Mouse (Mus musculus) brown adipose tissue, adult 24 weeks (tissue): ENCODE results near the gene Hid1. TPM values are rescaled to one million over a fixed set of nuclear protein-coding genes. Genes with fewer than 3 reads are reported as not detected.
A peak's percentile ranks its signal among the peaks of the same experiment; 100 is the strongest.
"Not testable (repeated sequence)": the region's sequence is repeated elsewhere in the genome, so short reads cannot be mapped to it uniquely, and the experiment has no call there.

Experiments
- H3K27ac ChIP-seq: fragments of 200-500 bp; replicated peaks from 2 replicates; pipeline ENCODE4 v1.5.1; 2012; ENCODE audit warnings: low read depth, mild to moderate bottlenecking, low read length
- H3K4me1 ChIP-seq: fragments of 200-500 bp; 2 replicates; pipeline ENCODE4 v1.6.1; 2012; ENCODE audit warnings: low read length, mixed read lengths; ENCODE audit not compliant: control insufficient read depth, insufficient read depth, insufficient read length
- H3K4me3 ChIP-seq: fragments of 200-500 bp; 2 replicates; pipeline ENCODE4 v1.5.1; 2012; ENCODE audit warnings: low read depth, mild to moderate bottlenecking, low read length, moderate library complexity; ENCODE audit not compliant: insufficient read depth
- polyA plus RNA-seq: library from polyadenylated mRNA; stranded (reverse); fragments of >200 nt; gene quantifications from 2 replicates; pipeline ENCODE4 v1.2.4, GENCODE M21; 2012; ENCODE audit not compliant: missing spikeins, insufficient read depth, insufficient read length

Gene Hid1
- polyA plus RNA-seq, result 0.83 and 2.7 TPM in 2 replicates

DNA sequence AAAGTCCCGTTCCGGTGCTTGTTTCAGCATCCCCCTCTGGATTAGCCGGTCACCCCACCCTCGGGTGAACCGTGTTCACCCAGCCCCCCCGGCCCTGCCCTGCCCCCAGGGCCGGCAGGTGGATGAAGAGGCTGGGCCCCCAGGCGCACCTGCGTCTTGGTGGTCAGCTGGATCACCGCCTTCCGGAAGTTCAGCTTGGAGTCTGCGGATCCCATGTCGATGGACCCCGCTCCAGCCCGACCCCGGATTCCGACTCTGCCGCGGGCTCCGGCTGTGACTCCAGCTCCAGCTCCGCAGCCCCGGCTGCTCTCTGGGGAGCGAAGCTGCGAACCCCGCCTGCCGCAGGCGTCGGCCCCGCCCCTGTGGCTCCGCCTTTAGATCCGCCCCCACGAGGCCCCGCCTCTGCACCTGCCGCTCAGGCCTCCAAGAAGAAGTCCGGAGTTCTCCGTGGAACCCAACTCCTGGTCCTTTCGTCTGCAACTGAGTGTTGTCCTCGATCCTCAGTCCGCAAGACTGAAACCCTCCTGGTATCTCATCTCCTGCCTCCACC, at the start of gene Hid1:
Hid1 (minus strand) TSS at position 362 of the 550 bp plus-strand sequence.
- H3K4me3 ChIP-seq, result peak within 1 kb of the TSS; percentile 65
- H3K27ac ChIP-seq, result no peak within 1 kb of the TSS
- H3K4me1 ChIP-seq, result no peaks in the 10 kb centered on the region; the same call in 1 of the 2 replicates

DNA sequence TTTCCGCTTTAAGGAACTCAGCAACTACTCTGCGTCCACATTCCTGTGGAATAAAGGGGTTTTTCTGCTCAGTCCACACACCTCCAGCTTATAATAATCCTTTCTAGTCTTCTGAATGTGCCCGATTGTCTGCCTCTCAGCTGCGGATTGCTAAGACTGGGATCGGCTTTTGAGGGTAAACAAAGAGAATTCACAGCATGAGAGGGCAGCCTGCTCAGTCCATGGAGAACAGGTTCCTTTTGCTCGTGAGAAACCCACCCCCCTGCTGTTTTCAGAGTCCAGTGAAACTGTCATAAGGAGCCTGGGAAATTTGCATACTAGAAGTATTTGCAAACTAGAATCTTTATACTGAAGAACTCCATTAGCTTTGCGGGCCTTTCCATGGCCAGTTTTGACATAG, 42.0 kb upstream of the Hid1 start:
- H3K4me3 ChIP-seq, result no peak overlapping the region
- H3K27ac ChIP-seq, result no peak overlapping the region
- H3K4me1 ChIP-seq, result no peaks in the 10 kb centered on the region

DNA sequence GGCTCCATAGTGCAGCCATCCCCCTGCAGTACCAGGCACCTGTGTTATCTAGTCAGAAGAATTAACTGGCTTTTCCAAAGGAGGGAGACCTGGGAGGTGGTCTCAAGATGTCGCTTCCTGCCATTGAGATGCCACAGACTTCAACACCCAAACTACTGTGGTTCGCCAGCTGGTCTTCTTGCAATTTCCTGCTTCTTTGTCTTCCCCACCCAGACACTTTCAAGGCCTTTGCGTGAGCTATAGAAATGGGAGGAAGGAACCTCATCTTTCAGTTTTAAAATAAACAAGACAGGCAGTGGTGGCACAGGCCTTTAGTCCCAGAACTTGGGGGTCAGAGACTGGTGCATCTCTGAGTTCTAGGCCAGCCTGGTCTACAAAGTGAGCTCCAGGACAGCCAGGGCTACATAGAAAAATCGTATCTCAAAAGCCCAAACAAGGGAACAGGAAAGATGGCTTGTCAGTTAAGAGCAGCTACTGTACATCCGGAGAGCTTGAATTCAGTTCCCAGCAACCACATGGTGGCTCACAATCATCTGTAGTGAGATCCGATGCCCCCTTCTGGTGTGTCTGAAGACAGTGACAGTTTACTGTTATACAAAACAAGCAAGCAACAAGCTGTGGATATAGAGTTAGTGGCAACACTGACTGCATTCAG, 40.8 kb upstream of the Hid1 start:
- Histone ChIP-seq H3K4me1 (no peaks in the 10 kb centered on the region), H3K27ac (no peak overlapping the region), H3K4me3 (no peak overlapping the region)

DNA sequence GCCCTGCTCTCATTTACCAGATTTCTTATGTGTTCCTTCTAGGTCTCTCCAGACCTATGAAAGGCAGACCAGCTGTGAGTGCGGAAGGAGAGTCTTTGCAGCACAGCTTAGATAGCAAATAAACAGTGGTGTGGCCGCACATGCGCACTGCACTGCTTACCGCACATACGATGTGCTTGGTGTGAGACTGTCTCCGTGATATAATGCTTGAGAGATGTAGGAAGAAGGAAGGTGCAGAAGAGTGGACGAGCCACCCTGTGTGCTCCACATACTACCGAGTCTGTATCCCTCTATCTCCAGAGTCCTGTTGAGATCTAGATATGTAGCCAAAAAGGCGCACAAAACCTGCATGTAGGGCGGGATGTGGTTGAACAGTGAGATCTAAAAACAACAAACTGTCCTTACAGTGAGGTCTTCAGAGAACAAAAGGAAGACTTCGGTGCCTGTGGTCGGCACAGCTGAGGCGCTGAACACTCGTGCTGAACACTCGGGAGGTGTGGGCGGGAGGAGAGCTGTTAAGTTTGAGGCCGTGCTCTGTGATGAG, 39.4 kb upstream of the Hid1 start:
- no peak overlapping the region for H3K27ac ChIP-seq
- no peaks in the 10 kb centered on the region for H3K4me1 ChIP-seq

DNA sequence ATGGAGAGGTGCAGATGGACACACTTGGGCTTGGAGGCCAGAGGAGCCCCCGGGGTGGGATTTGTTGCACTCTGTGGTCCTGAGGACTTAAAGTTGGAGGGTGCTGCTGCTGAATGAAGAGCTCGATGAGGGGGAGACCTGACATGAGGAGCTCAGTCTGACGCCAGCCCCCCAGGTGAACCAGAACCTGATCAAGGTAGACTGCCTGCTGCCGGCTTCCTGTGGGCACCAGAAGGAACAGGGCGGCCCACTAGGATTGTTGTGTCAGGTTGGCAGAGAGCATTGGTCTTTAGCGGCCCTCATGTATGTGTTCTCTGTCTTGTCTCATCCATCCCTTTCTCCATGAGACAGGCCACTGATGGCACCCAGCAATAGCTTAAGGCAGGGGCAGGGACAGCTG, 38.2 kb upstream of the Hid1 start:
- H3K27ac ChIP-seq, result no peak overlapping the region
- no peaks in the 10 kb centered on the region for H3K4me1 ChIP-seq
- no peak overlapping the region for H3K4me3 ChIP-seq

More for the DNA sequence above, 39.4 kb upstream of the Hid1 start:
- no peak overlapping the region for H3K4me3 ChIP-seq

DNA sequence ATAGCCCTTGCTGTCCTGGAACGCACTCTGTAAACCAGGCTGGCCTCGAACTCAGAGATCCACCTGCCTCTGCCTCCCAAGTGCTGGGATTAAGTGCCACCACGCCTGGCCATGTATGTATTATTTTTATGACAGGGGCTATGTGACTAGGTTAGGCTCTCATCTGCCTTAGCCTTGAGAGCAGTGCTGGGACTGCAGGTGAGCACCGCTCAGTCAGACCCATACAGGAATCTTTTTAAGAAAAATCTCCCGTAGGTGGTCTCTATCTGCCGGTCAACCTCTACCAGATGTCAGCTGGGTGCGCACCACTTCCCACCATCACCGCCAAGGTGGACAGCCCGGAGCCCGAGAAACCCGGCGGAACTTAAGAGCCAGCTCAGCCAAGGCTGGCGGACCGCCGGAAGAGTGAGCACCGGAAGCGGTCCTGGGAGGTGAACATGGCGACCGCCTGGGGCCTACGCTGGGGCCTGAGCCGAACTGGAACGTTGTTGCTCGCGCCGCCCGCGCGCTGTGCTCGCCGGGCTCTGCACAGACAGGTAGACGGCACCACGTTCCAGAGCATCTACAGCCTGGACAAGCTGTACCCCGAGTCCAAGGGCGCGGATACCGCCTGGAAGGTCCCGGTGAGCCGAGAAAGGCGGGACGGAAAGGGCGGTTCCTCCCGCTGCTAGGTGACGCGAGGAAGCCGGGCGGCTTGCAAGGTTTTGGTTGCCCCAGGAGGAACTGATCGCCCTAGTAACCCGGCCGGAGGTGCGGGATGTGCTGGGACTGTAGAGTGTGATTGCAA, 36.0 kb upstream of the Hid1 start, which contains the start of gene Mrpl58:
Mrpl58 (plus strand) TSS at position 415 of the 787 bp plus-strand sequence.
- H3K4me3 ChIP-seq, result peak within 1 kb of the TSS; percentile 77
- no peaks in the 10 kb centered on the region for H3K4me1 ChIP-seq
- H3K27ac ChIP-seq, result peak within 1 kb of the TSS; percentile 96

DNA sequence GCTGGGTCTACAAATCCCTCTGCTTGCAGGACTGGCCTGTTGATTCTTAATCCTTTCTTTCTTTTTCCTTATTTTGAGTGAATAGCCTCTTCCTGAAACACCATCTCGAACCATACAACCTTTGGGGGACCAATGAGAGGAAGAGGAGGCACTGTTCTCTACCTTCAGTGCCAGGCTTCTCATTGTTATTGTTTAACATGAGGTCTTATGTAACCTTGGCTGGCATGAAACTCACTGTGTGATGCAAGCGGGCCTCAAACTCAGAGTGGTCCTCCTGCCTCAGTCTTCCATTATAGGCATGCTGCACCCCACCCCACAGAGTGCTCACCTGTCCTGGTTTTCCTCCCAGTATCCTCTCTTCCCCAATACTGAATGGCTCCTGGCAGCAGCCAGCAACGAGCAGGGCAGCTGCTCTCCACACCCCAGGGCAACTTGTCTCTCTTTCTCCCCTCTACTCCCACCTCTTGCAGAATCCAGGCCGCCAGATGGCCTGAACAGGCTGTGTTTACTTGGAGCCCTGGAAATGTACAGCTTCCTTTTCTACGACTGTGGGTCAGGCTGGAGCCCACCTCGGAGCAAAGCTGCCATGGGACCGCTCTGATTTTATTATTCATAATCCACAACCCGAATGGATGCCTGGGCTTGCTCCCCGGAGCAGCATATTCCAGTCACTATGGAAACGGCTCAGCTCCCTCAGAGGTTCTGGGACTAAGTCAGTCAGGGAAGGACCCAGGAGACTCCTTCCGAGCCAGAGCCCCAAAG, 33.3 kb upstream of the Hid1 start:
- Histone ChIP-seq H3K4me3 (no peak overlapping the region), H3K27ac (no peak overlapping the region), H3K4me1 (peaks cover 2% of the 10 kb centered on the region; the same call in 1 of the 2 replicates)

DNA sequence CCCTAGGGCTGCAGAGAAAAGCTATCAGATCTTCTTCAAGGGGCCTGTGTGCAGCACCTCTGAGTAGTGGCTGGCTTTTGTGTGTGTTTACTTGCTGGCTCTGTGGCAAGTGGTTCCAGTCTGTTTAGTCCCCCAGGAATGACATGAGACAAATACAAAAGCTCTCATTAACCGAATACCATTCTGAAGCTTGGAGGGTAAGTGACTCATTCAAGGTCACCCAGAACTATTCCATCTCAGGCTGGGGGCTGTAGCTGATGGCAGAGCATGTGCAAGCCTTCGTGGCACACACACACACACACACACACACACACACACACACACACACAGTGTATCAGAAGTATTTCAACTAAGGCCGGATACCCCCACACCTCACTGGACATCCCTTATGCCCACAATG, 32.6 kb upstream of the Hid1 start:
- H3K4me1 ChIP-seq, result peaks cover 2% of the 10 kb centered on the region; the same call in 1 of the 2 replicates
- no peak overlapping the region for H3K27ac ChIP-seq
- no peak overlapping the region for H3K4me3 ChIP-seq

DNA sequence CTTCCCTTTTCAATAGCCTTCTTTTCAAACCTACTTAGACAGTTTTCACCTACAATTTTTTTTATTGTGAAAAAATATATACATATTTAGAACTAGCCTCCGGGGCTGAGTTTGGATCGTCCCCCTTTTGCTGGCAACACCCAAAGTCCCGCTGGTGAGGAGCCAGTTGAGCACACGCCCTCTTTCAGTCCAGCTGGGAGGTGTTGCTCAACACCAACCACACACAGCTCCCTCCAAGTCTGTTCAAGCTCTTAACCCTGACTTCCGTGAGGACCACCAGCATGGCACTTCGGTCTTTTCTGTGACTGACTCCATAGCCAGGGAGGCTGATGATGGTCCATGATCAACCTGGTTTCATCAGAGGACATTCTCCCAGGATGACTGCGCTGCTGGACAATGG, 30.5 kb upstream of the Hid1 start:
- Histone ChIP-seq H3K4me3 (no peak overlapping the region), H3K27ac (no peak overlapping the region)

DNA sequence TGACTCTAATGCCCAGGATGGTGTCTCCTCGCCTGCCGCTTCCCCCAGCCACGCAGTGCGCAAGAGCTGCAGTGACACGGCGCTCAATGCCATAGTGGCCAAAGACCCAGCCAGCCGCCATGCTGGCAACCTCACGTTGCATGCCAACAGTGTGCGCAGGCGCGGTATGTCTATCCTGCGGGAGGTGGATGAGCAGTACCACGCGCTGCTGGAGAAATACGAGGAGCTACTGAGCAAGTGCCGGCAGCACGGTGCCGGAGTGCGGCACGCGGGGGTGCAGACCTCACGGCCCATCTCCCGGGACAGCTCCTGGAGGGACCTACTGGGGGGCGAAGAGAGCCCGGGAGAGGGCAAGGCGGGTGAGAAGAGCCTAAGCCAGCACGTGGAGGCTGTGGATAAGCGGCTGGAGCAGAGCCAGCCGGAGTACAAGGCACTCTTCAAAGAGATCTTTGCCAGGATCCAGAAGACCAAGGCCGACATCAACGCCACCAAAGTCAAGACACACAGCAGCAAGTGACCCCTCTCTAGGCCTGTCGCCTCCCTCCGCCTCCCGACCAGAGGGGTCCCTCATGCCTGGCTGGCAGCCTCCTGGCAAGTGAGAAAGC, 26.3 kb upstream of the Hid1 start:
- Histone ChIP-seq H3K4me1 (peaks cover 2% of the 10 kb centered on the region; the same call in 1 of the 2 replicates), H3K4me3 (no peak overlapping the region), H3K27ac (no peak overlapping the region)

More for the DNA sequence above, 30.5 kb upstream of the Hid1 start:
- peaks cover 2% of the 10 kb centered on the region; the same call in 1 of the 2 replicates for H3K4me1 ChIP-seq

DNA sequence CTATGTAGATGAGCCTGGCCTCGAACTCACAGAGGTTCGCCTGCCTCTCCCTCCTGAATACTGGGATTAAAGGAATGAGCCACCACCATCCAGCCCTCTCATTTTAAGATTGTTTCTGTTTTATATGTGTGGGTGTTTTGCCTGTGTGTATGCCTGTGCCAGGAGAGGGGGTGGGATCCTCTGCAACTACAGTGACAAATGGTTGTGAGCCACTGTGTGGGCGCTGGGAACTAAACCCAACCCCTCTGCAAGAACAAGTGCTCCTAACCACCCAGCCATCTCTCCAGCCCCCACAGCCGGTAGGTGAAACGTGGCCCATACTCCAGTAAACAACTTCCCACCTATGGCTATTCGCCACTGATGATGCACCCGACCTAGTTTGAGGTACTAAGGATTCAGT, 23.8 kb upstream of the Hid1 start:
- Histone ChIP-seq H3K27ac (no peak overlapping the region), H3K4me1 (no peaks in the 10 kb centered on the region), H3K4me3 (no peak overlapping the region)

DNA sequence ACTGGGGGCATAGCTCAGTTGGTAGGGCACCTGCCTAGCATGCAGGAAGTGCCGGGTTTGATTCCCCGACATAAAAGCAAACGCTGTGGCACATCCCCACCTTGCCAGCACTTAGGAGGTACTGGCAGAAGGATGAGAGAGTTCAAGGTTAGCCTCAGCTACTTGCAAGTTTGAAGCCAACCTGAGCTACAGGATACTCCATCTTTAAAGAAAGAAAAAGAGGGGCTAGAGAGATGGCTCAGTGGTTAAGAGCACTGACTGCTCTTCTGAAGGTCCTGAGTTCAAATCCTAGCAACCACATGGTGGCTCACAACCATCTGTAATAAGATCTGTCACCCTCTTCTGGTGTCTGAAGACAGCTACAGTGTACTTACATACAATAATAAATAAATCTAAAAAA, 19.3 kb upstream of the Hid1 start:
- not testable (repeated sequence) for H3K4me3 ChIP-seq

DNA sequence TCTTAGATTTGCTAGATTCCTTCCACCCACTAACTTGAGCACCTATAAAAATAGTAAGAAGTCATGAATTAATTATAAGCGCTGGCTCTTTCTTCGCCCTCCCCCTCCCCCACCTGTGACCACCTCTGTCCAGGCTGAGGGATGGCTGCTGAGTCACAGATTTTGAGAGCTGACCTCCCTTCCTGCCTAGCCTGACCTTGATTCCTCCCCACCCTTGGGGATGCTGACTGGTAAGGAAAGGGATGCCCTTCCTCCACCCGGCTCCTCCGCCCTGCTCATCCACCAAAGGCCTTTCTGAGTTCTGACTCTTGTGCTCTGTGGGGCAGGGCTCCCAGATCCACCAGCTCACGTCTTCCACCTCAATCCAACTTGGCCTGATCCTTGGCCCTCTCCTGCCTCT, 17.0 kb upstream of the Hid1 start:
- H3K4me3 ChIP-seq, result no peak overlapping the region
- H3K27ac ChIP-seq, result no peak overlapping the region
- H3K4me1 ChIP-seq, result peaks cover 13% of the 10 kb centered on the region; the same call in 1 of the 2 replicates

More for the DNA sequence above, 19.3 kb upstream of the Hid1 start:
- not testable (repeated sequence) for H3K27ac ChIP-seq
- H3K4me1 ChIP-seq, result peaks cover 13% of the 10 kb centered on the region; the same call in 1 of the 2 replicates
